ENCODE assay signal across 15 mouse cellular contexts in genomic region chr8:83769720-83770119, GRCm38 (mm10).
"Had no signal": no experiment of that assay in that cellular context is flagged by ENCODE, and none has a peak within 500 bp of the region (broad histone marks: within the 10 kb centered on the region; RNA-seq: fewer than 3 reads in every experiment).

No protein-coding gene starts in this region.

- H3K36me3 ChIP-seq: limb, embryonic 15.5 days; liver, embryonic 12.5 days; midbrain, embryonic 13.5 days; neural tube, embryonic 15.5 days had no signal

- DNase-seq: kidney, adult 11 months; kidney, adult 9 months; kidney, postnatal 36 days; layer of hippocampus, adult 9-11 months; layer of hippocampus, postnatal 36 days; lung, postnatal 10 days; right cerebral cortex, adult 18-20 months; right cerebral cortex, postnatal 25 days; thymus, postnatal 36 days had no signal

- H3K27ac ChIP-seq: kidney, postnatal 0 days; limb, embryonic 15.5 days; liver, embryonic 12.5 days; midbrain, embryonic 13.5 days; neural tube, embryonic 15.5 days had no signal

- H3K4me2 ChIP-seq: limb, embryonic 15.5 days; liver, embryonic 12.5 days; midbrain, embryonic 13.5 days; neural tube, embryonic 15.5 days had no signal

- H3K4me3 ChIP-seq: limb, embryonic 15.5 days; liver, embryonic 12.5 days; midbrain, embryonic 13.5 days; myocyte; neural tube, embryonic 15.5 days had no signal

- H3K9ac ChIP-seq: limb, embryonic 15.5 days; liver, embryonic 12.5 days; midbrain, embryonic 13.5 days; neural tube, embryonic 15.5 days had no signal

- H3K27me3 ChIP-seq: limb, embryonic 15.5 days; midbrain, embryonic 13.5 days had no signal

- ATAC-seq: liver, embryonic 12.5 days; midbrain, embryonic 13.5 days had no signal

- H3K9me3 ChIP-seq: limb, embryonic 15.5 days; midbrain, embryonic 13.5 days; neural tube, embryonic 15.5 days had no signal
